Mouse (Mus musculus): ENCODE measurements around the gene Mmp21.
"Not testable (repeated sequence)": the region's sequence is repeated elsewhere in the genome, so short reads cannot be mapped to it uniquely, and the experiment has no call there.

Mmp21 gene

DNA sequence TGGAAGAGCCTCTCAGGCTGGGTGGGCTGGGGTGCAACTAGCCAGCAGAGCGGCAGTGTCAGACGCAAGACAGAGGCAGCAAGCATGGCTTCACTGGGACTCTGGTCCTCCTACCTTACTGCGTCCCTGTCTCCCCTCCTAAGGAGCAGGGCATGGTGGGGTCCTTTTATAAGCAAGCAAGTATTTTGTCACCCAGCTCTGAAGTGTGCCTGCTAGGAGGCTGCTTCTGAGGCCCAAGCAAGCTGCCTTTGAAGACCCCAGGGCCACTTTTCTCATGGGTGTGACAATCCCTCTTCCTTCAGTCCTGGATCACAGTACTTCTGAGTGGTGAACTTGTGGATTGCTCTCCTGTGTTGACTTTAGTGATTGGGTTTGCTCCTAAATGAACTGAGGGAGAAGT lies at the start of gene Mmp21:
TSS of gene Mmp21 (minus strand) at position 101 of the 400 bp plus-strand sequence.
- DNase-seq, result no peak

DNA sequence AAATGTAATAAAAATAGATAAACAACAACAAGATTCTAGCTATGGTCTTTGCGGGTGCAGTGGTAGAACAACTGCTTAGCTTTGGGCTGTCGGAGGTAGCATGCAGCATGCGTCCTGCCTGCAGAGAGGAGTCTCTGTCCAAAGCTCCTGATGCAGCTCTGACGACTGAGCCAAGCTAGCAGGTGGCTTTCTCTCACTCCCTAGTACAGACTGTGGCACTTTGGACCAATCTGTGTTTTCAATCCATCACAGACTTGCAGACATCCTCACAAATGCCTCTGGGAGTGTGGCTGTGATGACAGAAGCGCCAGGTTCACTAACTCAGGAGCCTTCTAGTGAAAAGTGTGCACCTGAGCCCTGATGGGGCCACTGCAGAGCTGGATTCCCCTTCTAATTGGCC lies 49.5 kb upstream of the Mmp21 start:
- no peak for DNase-seq

DNA sequence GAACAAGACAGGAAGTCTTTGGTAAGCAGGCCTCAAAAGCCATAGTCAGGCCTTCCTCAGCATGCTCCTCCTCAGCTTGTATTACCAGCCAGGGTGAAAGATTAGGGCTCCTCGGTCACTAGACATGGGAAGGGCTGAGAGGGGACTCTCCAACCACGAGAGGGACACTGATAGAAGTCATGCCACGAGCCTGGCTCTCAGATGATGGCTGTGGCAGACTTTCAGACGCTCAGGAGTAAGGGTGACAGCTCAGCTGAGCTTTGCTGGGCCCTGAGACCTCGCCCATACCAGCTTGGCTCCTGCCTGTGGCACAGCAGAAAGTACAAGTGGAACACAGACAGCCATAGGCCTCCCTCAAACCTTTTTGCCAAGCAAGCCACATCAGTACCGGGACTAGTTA lies 47.2 kb upstream of the Mmp21 start:
- DNase-seq, result no peak

- DNase-seq, result no peak
Observed at GRCm38 (mm10) chr7:133725571-133725970, 45.7 kb upstream of the Mmp21 start.

DNA sequence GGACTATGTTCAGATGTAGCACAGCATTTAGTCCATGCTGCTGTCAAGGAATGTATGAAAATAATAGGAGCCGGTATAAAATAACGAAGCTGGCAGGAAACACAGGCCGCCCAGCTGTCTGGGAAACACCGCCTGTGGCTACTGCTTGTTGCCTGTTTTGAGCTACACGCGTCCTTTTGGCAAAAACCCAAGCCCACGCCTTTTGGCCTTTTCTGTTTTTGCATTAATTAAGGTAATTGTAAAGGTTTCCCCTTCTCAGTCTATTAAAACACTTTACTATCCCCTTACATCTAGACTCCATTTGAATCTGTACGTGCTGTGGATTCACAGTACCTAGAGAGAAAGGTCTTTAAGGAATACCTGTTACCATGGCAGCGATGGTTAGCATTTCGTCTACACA lies 45.0 kb upstream of the Mmp21 start:
- DNase-seq, result no peak

- no peak for DNase-seq
Observed at GRCm38 (mm10) chr7:133720616-133721015, 40.8 kb upstream of the Mmp21 start.

- DNase-seq, result no peak
Observed at GRCm38 (mm10) chr7:133718580-133718979, 38.7 kb upstream of the Mmp21 start.

DNA sequence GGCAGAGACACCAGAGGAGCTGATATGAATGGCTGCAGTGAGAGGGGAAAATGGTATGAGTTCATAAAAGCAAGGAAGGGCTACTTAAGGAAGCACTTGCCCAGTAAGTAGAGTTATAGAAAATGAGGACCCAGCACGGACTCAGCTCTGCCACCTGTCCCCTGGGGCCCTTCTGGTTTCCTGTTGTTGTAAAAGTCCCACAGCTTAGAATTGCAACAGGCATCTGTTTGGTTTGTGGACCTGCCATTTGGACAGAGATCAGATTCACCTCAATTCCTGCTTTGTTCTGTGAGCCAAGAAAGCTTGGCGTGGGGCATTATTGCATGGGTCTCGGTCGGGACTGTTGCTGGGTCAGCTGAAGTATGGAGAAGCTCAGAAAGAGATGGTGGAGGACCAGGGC lies 35.5 kb upstream of the Mmp21 start:
- no peak for DNase-seq

- no peak for DNase-seq
Observed at GRCm38 (mm10) chr7:133707301-133707700, 27.4 kb upstream of the Mmp21 start.

DNA sequence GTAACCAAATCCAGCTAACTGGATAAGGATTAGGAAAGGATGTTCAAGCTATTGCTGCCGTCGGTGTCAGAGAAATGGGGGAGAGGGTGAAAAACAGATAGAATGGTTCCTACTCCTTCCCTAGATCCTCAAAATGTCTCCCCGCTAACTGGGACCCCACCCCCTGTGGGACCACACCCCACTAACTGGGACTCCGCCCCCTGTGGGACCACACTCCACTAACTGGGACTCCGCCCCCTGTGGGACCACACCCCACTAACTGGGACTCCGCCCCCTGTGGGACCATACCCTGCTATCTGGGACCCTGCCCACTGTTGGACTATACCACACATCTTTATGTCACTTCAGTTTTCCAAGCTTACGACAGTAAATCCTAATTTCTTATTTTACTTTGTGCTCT lies 24.0 kb upstream of the Mmp21 start:
- DNase-seq, result no peak

DNA sequence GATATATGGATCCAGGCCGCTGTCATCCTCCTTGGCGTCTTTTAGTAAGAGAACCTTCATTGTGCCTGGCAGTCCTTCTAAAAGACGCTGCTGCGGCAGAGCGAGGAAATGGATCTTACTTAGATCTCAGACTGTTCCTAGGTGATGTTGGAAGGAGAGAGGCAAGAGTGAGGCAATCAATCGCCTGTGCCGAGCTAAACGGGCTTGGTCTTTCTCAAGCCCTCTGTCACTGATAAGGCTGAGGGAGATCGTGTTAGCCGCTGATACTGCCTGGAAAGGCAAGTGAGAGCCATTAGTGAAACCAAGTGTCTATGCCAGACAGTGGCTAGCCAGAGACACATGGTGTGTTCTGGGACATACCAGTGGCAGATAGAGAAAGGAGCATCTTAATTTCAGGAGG lies 22.5 kb upstream of the Mmp21 start:
- DNase-seq, result no peak

- DNase-seq, result no peak
Observed at GRCm38 (mm10) chr7:133701366-133701765, 21.5 kb upstream of the Mmp21 start.

DNA sequence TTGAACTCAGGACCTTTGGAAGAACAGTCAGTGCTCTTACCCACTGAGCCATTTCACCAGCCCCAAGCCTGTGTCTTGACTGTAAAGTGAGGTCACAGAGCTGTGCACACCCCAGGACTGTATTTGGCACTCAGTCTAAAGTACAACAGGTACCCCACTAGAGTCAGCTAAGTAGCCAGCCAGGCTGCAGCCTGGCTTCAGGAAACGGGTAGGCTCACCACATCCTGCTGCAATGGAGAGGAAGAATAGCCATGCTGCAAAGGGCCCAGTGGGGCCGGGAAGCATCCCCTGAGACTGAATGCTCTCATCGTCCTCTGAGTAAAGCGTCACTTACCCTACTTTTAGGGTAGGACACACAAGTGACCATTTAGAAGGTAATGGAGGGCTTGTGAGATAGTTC lies 20.0 kb upstream of the Mmp21 start:
- DNase-seq, result no peak

DNA sequence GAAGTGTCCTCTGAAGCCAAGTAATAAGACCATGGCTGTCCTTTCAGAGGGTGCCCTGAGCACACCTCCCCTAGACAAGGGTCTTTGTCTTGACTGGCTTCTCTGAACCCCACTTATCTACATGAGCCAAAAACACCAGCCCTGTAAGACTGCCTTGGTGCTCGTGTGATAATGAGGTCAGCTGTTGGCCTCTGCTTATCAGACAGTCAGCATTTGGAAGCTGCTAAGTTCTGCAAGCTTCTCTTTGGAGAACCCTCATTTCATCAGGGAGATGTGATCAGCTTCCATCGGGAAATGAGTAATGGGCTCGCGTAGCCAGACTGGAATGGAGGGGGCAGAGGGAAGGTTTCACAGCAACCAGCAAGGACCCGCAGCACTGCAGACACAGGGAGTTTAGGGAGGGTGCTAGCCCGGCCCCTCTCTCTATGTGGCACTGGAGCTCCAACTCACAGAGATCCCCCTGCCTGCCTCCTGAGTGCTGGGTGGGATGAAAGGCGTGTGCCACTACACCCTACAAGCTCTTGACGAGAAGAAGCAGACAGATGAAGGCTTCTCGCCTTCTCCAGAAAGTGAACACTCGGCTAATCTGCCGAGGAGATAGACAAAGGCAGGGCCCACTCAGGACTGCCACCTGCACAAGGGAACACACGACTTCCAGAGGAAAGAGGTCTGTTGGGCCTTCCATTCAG lies 18.3 kb upstream of the Mmp21 start:
- no peak for DNase-seq

DNA sequence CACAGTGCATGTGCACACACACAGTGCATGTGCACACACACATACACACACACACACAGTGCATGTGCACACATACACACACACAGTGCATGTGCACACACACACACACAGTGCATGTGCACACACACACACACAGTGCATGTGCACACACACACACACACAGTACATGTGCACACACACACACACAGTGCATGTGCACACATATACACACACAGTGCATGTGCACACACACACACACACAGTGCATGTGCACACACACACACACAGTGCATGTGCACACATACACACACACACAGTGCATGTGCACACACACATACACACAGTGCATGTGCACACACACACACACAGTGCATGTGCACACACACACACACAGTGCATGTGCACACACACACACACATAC lies 5.8 kb upstream of the Mmp21 start:
- not testable (repeated sequence) for DNase-seq

GRCm38 (mm10) chr7:133684701-133685100 lies 4.8 kb upstream of the Mmp21 start:
- no peak for DNase-seq

GRCm38 (mm10) chr7:133684110-133684509 lies 4.2 kb upstream of the Mmp21 start:
- no peak for DNase-seq

DNA sequence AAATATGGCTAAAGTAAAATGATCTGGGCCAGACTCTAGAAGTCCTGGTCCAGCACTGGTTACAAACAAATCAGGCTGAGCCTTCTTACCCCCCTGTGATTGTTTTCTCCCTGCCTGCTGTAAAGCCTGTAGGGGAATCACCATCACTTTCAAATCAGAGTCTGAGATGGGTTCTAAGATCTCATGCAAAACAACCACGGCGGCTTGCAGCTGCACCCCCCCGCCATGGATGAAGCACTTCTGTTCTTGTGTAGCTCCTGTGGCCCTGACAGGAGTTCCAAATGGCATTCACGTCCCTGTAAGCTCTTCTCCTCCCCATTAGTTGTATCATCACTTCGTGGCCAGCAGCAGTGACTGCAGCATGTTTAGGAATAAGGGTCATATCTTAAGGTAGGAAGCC lies 3.8 kb upstream of the Mmp21 start:
- no peak for DNase-seq

GRCm38 (mm10) chr7:133679439-133679838 lies 422 bp downstream of the Mmp21 start:
- DNase-seq, result no peak

- no peak for DNase-seq
Observed at GRCm38 (mm10) chr7:133678716-133679115, 1.1 kb downstream of the Mmp21 start.

GRCm38 (mm10) chr7:133676002-133676401 lies 3.9 kb downstream of the Mmp21 start:
- DNase-seq, result no peak

DNA sequence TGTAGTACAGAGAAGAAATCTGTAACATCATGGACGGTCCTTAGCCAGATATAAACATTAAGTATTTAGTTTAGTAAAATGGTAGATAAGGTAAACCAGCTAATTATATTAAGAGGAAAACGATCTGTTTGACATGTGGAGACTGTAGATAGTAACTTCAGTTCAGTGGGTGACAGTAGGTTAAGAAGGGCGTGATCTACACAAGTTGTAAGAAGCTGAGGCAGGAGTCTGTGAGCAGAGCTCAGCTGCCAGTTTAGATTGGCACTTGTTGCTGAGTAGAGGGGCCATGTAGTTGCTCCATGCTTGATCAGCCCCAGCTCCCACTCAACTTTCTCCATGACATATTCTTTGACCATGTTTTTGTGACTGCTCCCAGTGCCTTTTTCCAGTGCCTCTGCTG lies 9.0 kb downstream of the Mmp21 start:
- DNase-seq, result no peak

GRCm38 (mm10) chr7:133669946-133670345 lies 9.9 kb downstream of the Mmp21 start:
- no peak for DNase-seq

DNA sequence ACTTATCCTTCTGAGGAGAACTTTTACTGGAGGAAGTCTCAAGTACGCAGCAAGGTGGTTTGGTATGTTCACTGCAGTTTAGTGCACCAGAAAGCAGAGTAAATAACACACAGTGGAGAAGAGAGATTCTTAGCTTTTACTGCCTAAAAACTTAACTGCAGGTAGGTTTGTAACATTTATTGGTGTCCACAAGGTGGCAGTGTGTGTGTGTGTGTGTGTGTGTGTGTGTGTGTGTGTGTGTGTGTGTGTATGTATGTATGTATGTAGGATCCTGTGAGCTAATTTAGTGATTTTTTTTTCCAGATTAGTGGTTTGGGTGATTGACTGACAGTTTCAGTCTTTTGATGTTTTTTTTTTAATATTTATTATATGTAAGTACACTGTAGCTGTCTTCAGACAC lies 10.8 kb downstream of the Mmp21 start:
- DNase-seq, result no peak

DNA sequence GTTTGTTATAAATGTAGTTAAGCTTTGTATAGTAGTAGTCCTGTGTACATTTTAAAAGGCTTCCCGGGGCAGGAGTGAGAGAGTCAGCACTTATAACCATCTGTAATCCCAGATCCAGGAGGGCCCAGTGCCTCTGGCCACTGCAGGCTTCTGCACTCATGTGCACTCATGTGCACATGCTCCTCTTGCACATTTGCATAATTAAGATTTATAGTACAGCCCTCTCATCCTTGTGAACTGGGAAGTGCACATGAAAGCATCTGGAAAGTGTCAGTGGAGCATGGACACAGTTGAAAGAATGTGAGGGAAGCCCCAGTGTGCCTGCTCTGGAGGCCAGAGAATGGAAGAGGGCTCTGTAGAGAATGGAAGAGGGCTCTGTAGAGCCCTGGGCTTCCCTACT lies 17.4 kb downstream of the Mmp21 start:
- DNase-seq, result no peak

DNA sequence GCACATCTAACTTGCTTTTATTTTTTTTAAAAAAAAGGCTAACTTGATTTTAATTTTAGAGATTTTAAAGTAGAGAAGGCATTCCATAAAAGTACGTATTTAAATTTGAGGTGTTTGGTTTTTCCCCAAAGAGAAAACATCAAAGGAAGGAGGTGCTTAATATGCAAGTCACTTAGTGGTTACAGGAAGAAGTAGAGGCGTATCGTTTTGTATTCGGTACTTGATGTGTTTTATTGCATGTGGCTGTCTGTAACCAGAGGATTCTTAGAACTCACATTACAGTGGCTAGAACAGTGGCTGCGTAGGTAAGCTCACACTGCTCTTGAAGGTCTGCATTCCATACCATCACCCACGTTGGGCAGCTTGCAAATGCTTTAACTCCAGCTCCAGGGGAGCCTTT lies 34.1 kb downstream of the Mmp21 start:
- no peak for DNase-seq
